ENCODE assay signal across 7 mouse cellular contexts in genomic region chr17:5997380-5998234, GRCm38 (mm10). TPM values are rescaled to one million over a fixed set of nuclear protein-coding genes. Genes with fewer than 3 reads are reported as not detected.
DNase-seq lines count a peak whose midpoint lies in the region; ATAC-seq and TF ChIP-seq lines count a peak whose summit lies in the region.

No protein-coding gene starts in this region.

- ATAC-seq in liver, postnatal 0 days: no peak

- H3K4me3 ChIP-seq in liver, postnatal 0 days (ENCODE audit: low read depth, low read length): no peak overlapping the region

- peak; percentile 33 for DNase-seq in urinary bladder, postnatal 14 days (ENCODE audit: low spot score)
- no peak for DNase-seq in urinary bladder, postnatal 4 days (ENCODE audit: low spot score in 2 of 2)
- DNase-seq in cerebellum, postnatal 14 days: peak; percentile 87 to 92
- peak; percentile 67 to 76 for DNase-seq in heart, postnatal 14 days
- DNase-seq in frontal cortex, postnatal 36 days (ENCODE audit: low spot score in 2 of 2): no peak
- no peak for DNase-seq in liver, postnatal 0 days
- DNase-seq in left cerebral cortex, adult 9 months (ENCODE audit: low spot score in 2 of 2): no peak

- H3K27ac ChIP-seq in liver, postnatal 0 days (ENCODE audit: low read depth): no peak overlapping the region

- H3K9ac ChIP-seq in liver, postnatal 0 days (replicated peaks): no peak overlapping the region

- H3K4me1 ChIP-seq in liver, postnatal 0 days (ENCODE audit: insufficient read depth): no peaks in the 10 kb centered on the region

- no peak for TF ChIP-seq EP300 in liver, postnatal 0 days (IDR thresholded peaks at IDR 0.05; ENCODE audit: low read depth)

- H3K36me3 ChIP-seq in liver, postnatal 0 days (replicated peaks; ENCODE audit: insufficient read depth, low read length): no peaks in the 10 kb centered on the region

- H3K27me3 ChIP-seq in liver, postnatal 0 days (ENCODE audit: insufficient read depth, low read length): no peaks in the 10 kb centered on the region

- intact Hi-C loops in heart, postnatal 14 days (cut with DNase I): no loop called here

- no peak overlapping the region for H3K4me2 ChIP-seq in liver, postnatal 0 days (ENCODE audit: low read depth, low read length)

- WGBS in liver, postnatal 0 days (ENCODE audit: insufficient replicate concordance): 67% methylated on average over 16 of the region's 16 CpGs

- no peaks in the 10 kb centered on the region for H3K9me3 ChIP-seq in liver, postnatal 0 days (ENCODE audit: low read length)

- no peak for TF ChIP-seq CTCF in liver, postnatal 0 days (IDR thresholded peaks at IDR 0.05; ENCODE audit: low read depth)

RNA-seq across cellular contexts. Expression of gene Synj2, which starts 56.5 kb away (rescaled TPM):
- total RNA-seq in heart, postnatal 14 days (2021): 10 to 100 TPM; 30.7 to 32.1 TPM
- 0.62 TPM in 2 replicates for polyA plus RNA-seq in liver, postnatal 0 days (2015; fragmentation: Nextera tagmentation; extraction: Ambion mirVana)

Comparison
In these comparisons a context has a peak if more than half of its experiments do, and no peak if none do; other contexts are left out.
1. DNase-seq: peak in urinary bladder, postnatal 14 days (single experiment), cerebellum, postnatal 14 days (2 of 2) and heart, postnatal 14 days (2 of 2); none in urinary bladder, postnatal 4 days (0 of 2), frontal cortex, postnatal 36 days (0 of 2), liver, postnatal 0 days (single experiment) and left cerebral cortex, adult 9 months (0 of 2).